ENCODE assay signal across 31 mouse cellular contexts in the genomic region with DNA sequence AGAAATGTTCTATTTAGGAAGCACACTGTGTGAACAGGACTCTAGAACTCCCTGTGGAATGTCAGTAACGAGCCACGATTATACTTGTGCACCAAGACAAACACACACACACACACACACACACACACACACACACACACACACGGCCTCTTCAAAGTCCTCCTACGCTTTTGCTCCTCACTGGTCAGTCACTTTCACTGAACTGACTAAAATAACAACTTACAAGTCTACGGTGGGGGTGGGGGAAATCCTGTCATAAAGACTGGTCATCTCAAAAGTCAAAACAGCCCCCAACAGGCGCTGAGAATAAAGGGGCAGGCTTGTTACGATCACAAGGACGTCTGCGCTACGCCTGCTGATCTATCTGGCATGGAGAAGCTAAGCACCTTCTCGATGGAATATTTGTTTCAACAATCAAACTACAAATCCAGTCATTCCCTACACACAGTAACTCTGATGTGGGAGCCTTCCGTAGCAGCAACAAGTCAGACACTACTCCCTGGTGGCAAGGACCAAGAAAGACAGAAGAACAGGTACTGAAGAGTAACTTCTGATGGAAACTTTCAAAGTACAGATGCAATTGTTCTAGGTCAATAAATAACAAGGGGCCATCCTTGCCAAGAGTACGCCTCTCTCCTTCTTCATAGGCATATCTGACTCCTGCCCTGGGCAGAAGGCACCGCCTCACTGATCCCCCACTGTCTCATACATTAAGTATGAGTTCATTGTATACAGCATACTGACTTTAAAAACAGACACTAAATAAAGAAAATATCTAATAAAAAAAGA.
DNase-seq lines count a peak whose midpoint lies in the region; ATAC-seq and TF ChIP-seq lines count a peak whose summit lies in the region.
"Had no signal": no experiment of that assay in that cellular context is flagged by ENCODE, and none has a peak within 500 bp of the region (broad histone marks: within the 10 kb centered on the region; RNA-seq: fewer than 3 reads in every experiment).

No protein-coding gene starts in this region.

- H3K4me2 ChIP-seq in intestine, postnatal 0 days (replicated peaks; ENCODE audit: low read depth) = no peak overlapping the region
- H3K4me2 ChIP-seq in intestine, embryonic 16.5 days (ENCODE audit: low read depth, low read length) = no peak overlapping the region
- H3K4me2 ChIP-seq: embryonic facial prominence, embryonic 15.5 days; forebrain, embryonic 12.5 days; heart, embryonic 15.5 days; hindbrain, embryonic 12.5 days; intestine, embryonic 15.5 days; limb, embryonic 15.5 days; liver, embryonic 13.5 days; midbrain, embryonic 11.5 days had no signal

- no peak overlapping the region for H3K27ac ChIP-seq in intestine, postnatal 0 days (ENCODE audit: low read depth, low read length)
- H3K27ac ChIP-seq in intestine, embryonic 16.5 days (ENCODE audit: low read length) = no peak overlapping the region
- H3K27ac ChIP-seq: embryonic facial prominence, embryonic 10.5 days; embryonic facial prominence, embryonic 15.5 days; forebrain, embryonic 12.5 days; heart, embryonic 10.5 days; heart, embryonic 15.5 days; hindbrain, embryonic 12.5 days; hindbrain, postnatal 0 days; intestine, embryonic 15.5 days; limb, embryonic 10.5 days; limb, embryonic 15.5 days; liver, embryonic 13.5 days had no signal

- TF ChIP-seq CTCF in intestine, postnatal 0 days (IDR thresholded peaks at IDR 0.05; ENCODE audit: low read depth) = peak; percentile 12; the same call in 1 of the 2 replicates

- no peaks in the 10 kb centered on the region for H3K27me3 ChIP-seq in intestine, postnatal 0 days (replicated peaks; ENCODE audit: control insufficient read depth, insufficient read depth, low read length)
- no peaks in the 10 kb centered on the region for H3K27me3 ChIP-seq in intestine, embryonic 16.5 days (replicated peaks; ENCODE audit: control insufficient read depth, insufficient read depth, low read length)
- H3K27me3 ChIP-seq: embryonic facial prominence, embryonic 15.5 days; forebrain, embryonic 12.5 days; heart, embryonic 15.5 days; hindbrain, embryonic 12.5 days; intestine, embryonic 15.5 days; limb, embryonic 15.5 days; liver, embryonic 13.5 days had no signal

- H3K4me3 ChIP-seq in intestine, postnatal 0 days (ENCODE audit: low read depth, low read length) = no peak overlapping the region
- no peak overlapping the region for H3K4me3 ChIP-seq in intestine, embryonic 16.5 days (ENCODE audit: low read length)
- H3K4me3 ChIP-seq: embryonic facial prominence, embryonic 10.5 days; embryonic facial prominence, embryonic 15.5 days; forebrain, embryonic 12.5 days; heart, embryonic 10.5 days; heart, embryonic 15.5 days; hindbrain, embryonic 12.5 days; intestine, embryonic 15.5 days; limb, embryonic 10.5 days; limb, embryonic 15.5 days; liver, embryonic 13.5 days had no signal

- no peaks in the 10 kb centered on the region for H3K9me3 ChIP-seq in intestine, postnatal 0 days (ENCODE audit: control insufficient read depth)
- no peaks in the 10 kb centered on the region for H3K9me3 ChIP-seq in intestine, embryonic 16.5 days (ENCODE audit: control insufficient read depth, low read length)
- H3K9me3 ChIP-seq: embryonic facial prominence, embryonic 10.5 days; embryonic facial prominence, embryonic 15.5 days; forebrain, embryonic 12.5 days; heart, embryonic 10.5 days; heart, embryonic 15.5 days; hindbrain, embryonic 12.5 days; intestine, embryonic 15.5 days; limb, embryonic 10.5 days; limb, embryonic 15.5 days; liver, embryonic 13.5 days had no signal

- no peak overlapping the region for H3K9ac ChIP-seq in intestine, postnatal 0 days (ENCODE audit: low read depth, low read length)
- no peak overlapping the region for H3K9ac ChIP-seq in intestine, embryonic 16.5 days (ENCODE audit: low read depth, low read length)
- H3K9ac ChIP-seq: embryonic facial prominence, embryonic 15.5 days; forebrain, embryonic 12.5 days; heart, embryonic 15.5 days; hindbrain, embryonic 12.5 days; intestine, embryonic 15.5 days; limb, embryonic 15.5 days; liver, embryonic 13.5 days had no signal

- 80% methylated on average over 14 of the region's 14 CpGs for WGBS in intestine, postnatal 0 days
- WGBS in intestine, embryonic 16.5 days = 75% methylated on average over 14 of the region's 14 CpGs

- peak; percentile 9 for DNase-seq in A20 (ENCODE audit: low read depth, low spot score)
- peak; percentile 81 for DNase-seq in kidney, adult 9 months
- peak; percentile 52 for DNase-seq in kidney, postnatal 14 days
- no peak for DNase-seq in adrenal gland, adult (ENCODE audit: inconsistent age in 2 of 2, low spot score in 1 of 2)
- no peak for DNase-seq in urinary bladder, postnatal 14 days (ENCODE audit: low spot score)
- no peak for DNase-seq in urinary bladder, postnatal 10 days (ENCODE audit: low spot score)
- DNase-seq: adrenal gland, adult 8-10 months; cerebellum, adult 2 months; gastrocnemius, postnatal 10 days; layer of hippocampus, postnatal 36 days; liver, embryonic 13.5 days; lung, adult 18-20 months; right cerebral cortex, adult 18-20 months; spleen, adult 18-20 months; thymus, adult 18-20 months; thymus, postnatal 36 days had no signal

- H3K36me3 ChIP-seq in intestine, postnatal 0 days (ENCODE audit: control insufficient read depth, insufficient read depth) = no peaks in the 10 kb centered on the region
- no peaks in the 10 kb centered on the region for H3K36me3 ChIP-seq in intestine, embryonic 16.5 days (ENCODE audit: control insufficient read depth, insufficient read depth, low read length)
- H3K36me3 ChIP-seq: embryonic facial prominence, embryonic 10.5 days; embryonic facial prominence, embryonic 15.5 days; forebrain, embryonic 12.5 days; heart, embryonic 10.5 days; heart, embryonic 15.5 days; hindbrain, embryonic 12.5 days; intestine, embryonic 15.5 days; limb, embryonic 10.5 days; limb, embryonic 15.5 days; liver, embryonic 13.5 days had no signal

- no peak for ATAC-seq in intestine, postnatal 0 days
- no peak for ATAC-seq in intestine, embryonic 16.5 days
- ATAC-seq: CD4-positive, CD25-positive, alpha-beta regulatory T cell, adult 4 months; hindbrain, postnatal 0 days; intestine, embryonic 15.5 days; midbrain, embryonic 16.5 days had no signal

- no peaks in the 10 kb centered on the region for H3K4me1 ChIP-seq in intestine, postnatal 0 days (replicated peaks; ENCODE audit: control insufficient read depth, insufficient read depth, low read length)
- H3K4me1 ChIP-seq in intestine, embryonic 16.5 days (ENCODE audit: control insufficient read depth, insufficient read depth, low read length) = no peaks in the 10 kb centered on the region
- H3K4me1 ChIP-seq: embryonic facial prominence, embryonic 10.5 days; embryonic facial prominence, embryonic 15.5 days; forebrain, embryonic 12.5 days; intestine, embryonic 15.5 days; limb, embryonic 10.5 days; limb, embryonic 15.5 days; liver, embryonic 13.5 days had no signal

Comparison
In these comparisons a context has a peak if more than half of its experiments do, and no peak if none do; other contexts are left out.
1. DNase-seq: peak in A20 (single experiment), kidney, adult 9 months (single experiment) and kidney, postnatal 14 days (single experiment); none in adrenal gland, adult (0 of 2), urinary bladder, postnatal 14 days (single experiment) and urinary bladder, postnatal 10 days (single experiment).